Mouse (Mus musculus): ENCODE data around the gene Fbxo8. TPM values are rescaled to one million over a fixed set of nuclear protein-coding genes. Genes with fewer than 3 reads are reported as not detected.

The Fbxo8 gene
- polyA plus RNA-seq, 1 experiment from 2014 or later, result 39.6 TPM

GRCm38 (mm10) chr8:56616260-56616659, 65.4 kb downstream of the Fbxo8 start:
- Histone ChIP-seq H3K4me3 (no peak overlapping the region), H3K9ac (no peak overlapping the region), H3K4me2 (no peak overlapping the region), H3K27me3 (peaks cover 26% of the 10 kb centered on the region), H3K27ac (no peak overlapping the region), H3K4me1 (no peaks in the 10 kb centered on the region), H3K36me3 (no peaks in the 10 kb centered on the region), H3K9me3 (no peaks in the 10 kb centered on the region)
- 36% methylated on average over 7 of the region's 7 CpGs for WGBS
- no peak for ATAC-seq (ENCODE audit: borderline replicate concordance, extremely low read depth, low FRiP score, low TSS enrichment)

- no peaks in the 10 kb centered on the region for H3K36me3 ChIP-seq
- H3K9me3 ChIP-seq, result no peaks in the 10 kb centered on the region
- 95% methylated on average over 6 of the region's 6 CpGs for WGBS
- H3K27me3 ChIP-seq, result peaks cover 26% of the 10 kb centered on the region
- no peak overlapping the region for H3K27ac ChIP-seq
- ATAC-seq (ENCODE audit: borderline replicate concordance, extremely low read depth, low FRiP score, low TSS enrichment), result no peak
- H3K4me2 ChIP-seq, result no peak overlapping the region
- no peak overlapping the region for H3K4me3 ChIP-seq
- no peak overlapping the region for H3K9ac ChIP-seq
- H3K4me1 ChIP-seq, result no peaks in the 10 kb centered on the region
These were observed 66.4 kb downstream of the Fbxo8 start for GRCm38 (mm10) chr8:56617271-56617670.

GRCm38 (mm10) chr8:56619056-56619455, 68.2 kb downstream of the Fbxo8 start:
- H3K4me2 ChIP-seq, result no peak overlapping the region
- H3K9ac ChIP-seq, result no peak overlapping the region
- peaks cover 34% of the 10 kb centered on the region for H3K27me3 ChIP-seq
- H3K4me3 ChIP-seq, result no peak overlapping the region
- no peaks in the 10 kb centered on the region for H3K9me3 ChIP-seq
- no peak overlapping the region for H3K27ac ChIP-seq
- ATAC-seq (ENCODE audit: borderline replicate concordance, extremely low read depth, low FRiP score, low TSS enrichment), result no peak
- H3K36me3 ChIP-seq, result no peaks in the 10 kb centered on the region
- WGBS, result 23% methylated on average over 4 of the region's 4 CpGs
- peaks cover 9% of the 10 kb centered on the region for H3K4me1 ChIP-seq

GRCm38 (mm10) chr8:56619571-56619970, 68.7 kb downstream of the Fbxo8 start:
- no peaks in the 10 kb centered on the region for H3K9me3 ChIP-seq
- H3K27ac ChIP-seq, result no peak overlapping the region
- H3K9ac ChIP-seq, result no peak overlapping the region
- peaks cover 39% of the 10 kb centered on the region for H3K27me3 ChIP-seq
- WGBS, result 13% methylated on average over 9 of the region's 9 CpGs
- no peak overlapping the region for H3K4me3 ChIP-seq
- no peak overlapping the region for H3K4me2 ChIP-seq
- no peaks in the 10 kb centered on the region for H3K36me3 ChIP-seq
- ATAC-seq (ENCODE audit: borderline replicate concordance, extremely low read depth, low FRiP score, low TSS enrichment), result no peak
- H3K4me1 ChIP-seq, result peaks cover 9% of the 10 kb centered on the region

GRCm38 (mm10) chr8:56620691-56621090, 69.8 kb downstream of the Fbxo8 start:
- no peak for ATAC-seq (ENCODE audit: borderline replicate concordance, extremely low read depth, low FRiP score, low TSS enrichment)
- 24% methylated on average over 10 of the region's 10 CpGs for WGBS
- peaks cover 9% of the 10 kb centered on the region for H3K4me1 ChIP-seq
- no peak overlapping the region for H3K9ac ChIP-seq
- no peak overlapping the region for H3K27ac ChIP-seq
- H3K27me3 ChIP-seq, result peaks cover 39% of the 10 kb centered on the region
- H3K4me2 ChIP-seq, result no peak overlapping the region
- no peaks in the 10 kb centered on the region for H3K36me3 ChIP-seq
- no peaks in the 10 kb centered on the region for H3K9me3 ChIP-seq
- no peak overlapping the region for H3K4me3 ChIP-seq

- Histone ChIP-seq H3K4me1 (peaks cover 9% of the 10 kb centered on the region), H3K4me3 (no peak overlapping the region), H3K9me3 (no peaks in the 10 kb centered on the region), H3K36me3 (no peaks in the 10 kb centered on the region), H3K27me3 (peaks cover 39% of the 10 kb centered on the region), H3K27ac (no peak overlapping the region), H3K4me2 (no peak overlapping the region), H3K9ac (no peak overlapping the region)
- ATAC-seq (ENCODE audit: borderline replicate concordance, extremely low read depth, low FRiP score, low TSS enrichment), result no peak
- WGBS, result 41% methylated on average over 4 of the region's 4 CpGs
These were observed 70.2 kb downstream of the Fbxo8 start for GRCm38 (mm10) chr8:56621093-56621492.

GRCm38 (mm10) chr8:56622470-56623024, 71.7 kb downstream of the Fbxo8 start:
- Histone ChIP-seq H3K27ac (no peak overlapping the region), H3K27me3 (peaks cover 39% of the 10 kb centered on the region), H3K9ac (no peak overlapping the region), H3K4me3 (0 out of 2 replicates have a peak overlapping the region, but pooled peaks have one; percentile 13), H3K4me1 (peaks cover 9% of the 10 kb centered on the region), H3K9me3 (no peaks in the 10 kb centered on the region), H3K4me2 (peak overlapping the region; percentile 46), H3K36me3 (no peaks in the 10 kb centered on the region)
- WGBS, result 6% methylated on average over 18 of the region's 18 CpGs
- ATAC-seq (ENCODE audit: borderline replicate concordance, extremely low read depth, low FRiP score, low TSS enrichment), result no peak

GRCm38 (mm10) chr8:56623346-56623745, 72.5 kb downstream of the Fbxo8 start:
- H3K9me3 ChIP-seq, result no peaks in the 10 kb centered on the region
- no peak for ATAC-seq (ENCODE audit: borderline replicate concordance, extremely low read depth, low FRiP score, low TSS enrichment)
- no peaks in the 10 kb centered on the region for H3K36me3 ChIP-seq
- H3K27ac ChIP-seq, result no peak overlapping the region
- no peak overlapping the region for H3K4me3 ChIP-seq
- 22% methylated on average over 10 of the region's 10 CpGs for WGBS
- H3K4me1 ChIP-seq, result peaks cover 9% of the 10 kb centered on the region
- peaks cover 39% of the 10 kb centered on the region for H3K27me3 ChIP-seq
- H3K9ac ChIP-seq, result no peak overlapping the region
- H3K4me2 ChIP-seq, result peak overlapping the region; percentile 46; the same call in 1 of the 2 replicates

GRCm38 (mm10) chr8:56629160-56629559, 78.3 kb downstream of the Fbxo8 start:
- Histone ChIP-seq H3K27me3 (peaks cover 7% of the 10 kb centered on the region; the same call in 1 of the 2 replicates), H3K4me2 (no peak overlapping the region)

GRCm38 (mm10) chr8:56639277-56639676, 88.4 kb downstream of the Fbxo8 start:
- H3K9ac ChIP-seq, result no peak overlapping the region
- peak overlapping the region; percentile 35 for H3K4me2 ChIP-seq
- no peak overlapping the region for H3K27ac ChIP-seq
- ATAC-seq (ENCODE audit: borderline replicate concordance, extremely low read depth, low FRiP score, low TSS enrichment), result peak; percentile 90
- H3K36me3 ChIP-seq, result no peaks in the 10 kb centered on the region
- 28% methylated on average over 6 of the region's 6 CpGs for WGBS
- H3K27me3 ChIP-seq, result no peaks in the 10 kb centered on the region
- H3K4me3 ChIP-seq, result peak overlapping the region; percentile 7; the same call in 1 of the 2 replicates
- no peaks in the 10 kb centered on the region for H3K9me3 ChIP-seq
- H3K4me1 ChIP-seq, result no peaks in the 10 kb centered on the region

More at GRCm38 (mm10) chr8:56629160-56629559, 78.3 kb downstream of the Fbxo8 start:
- Histone ChIP-seq H3K9ac (no peak overlapping the region), H3K4me1 (peaks cover 9% of the 10 kb centered on the region), H3K4me3 (no peak overlapping the region), H3K36me3 (no peaks in the 10 kb centered on the region), H3K9me3 (no peaks in the 10 kb centered on the region), H3K27ac (no peak overlapping the region)
- 34% methylated on average over 4 of the region's 4 CpGs for WGBS
- ATAC-seq (ENCODE audit: borderline replicate concordance, extremely low read depth, low FRiP score, low TSS enrichment), result no peak

Data from lung, embryonic 15.5 days (tissue).